Mouse (Mus musculus): ENCODE measurements around the gene Inhba.

The Inhba gene

GRCm38 (mm10) chr13:16011372-16012242 lies at the start of gene Inhba:
Gene Inhba, plus strand, starts transcription at chr13:16011851.
- DNase-seq, result peak; percentile 71

GRCm38 (mm10) chr13:15976584-15976983 lies 35.1 kb upstream of the Inhba start:
- no peak for DNase-seq

- no peak for DNase-seq
These were observed 32.1 kb upstream of the Inhba start for GRCm38 (mm10) chr13:15979551-15979950.

- no peak for DNase-seq
These were observed 29.6 kb upstream of the Inhba start for GRCm38 (mm10) chr13:15982041-15982440.

- DNase-seq, result peak; percentile 18
These were observed 25.9 kb upstream of the Inhba start for GRCm38 (mm10) chr13:15985761-15986160.

- DNase-seq, result no peak
These were observed 25.5 kb upstream of the Inhba start for GRCm38 (mm10) chr13:15986172-15986571.

- DNase-seq, result no peak
These were observed 16.3 kb upstream of the Inhba start for GRCm38 (mm10) chr13:15995314-15995713.

GRCm38 (mm10) chr13:16005517-16005916 lies 6.1 kb upstream of the Inhba start:
- peak; percentile 78 for DNase-seq

GRCm38 (mm10) chr13:16007748-16008147 lies 3.9 kb upstream of the Inhba start:
- DNase-seq, result no peak

GRCm38 (mm10) chr13:16008348-16008747 lies 3.3 kb upstream of the Inhba start:
- DNase-seq, result no peak

- DNase-seq, result no peak
These were observed 1.7 kb upstream of the Inhba start for GRCm38 (mm10) chr13:16009766-16010465.

- no peak for DNase-seq
These were observed 1.1 kb upstream of the Inhba start for GRCm38 (mm10) chr13:16010586-16010985.

- DNase-seq, result peak; percentile 85
These were observed 714 bp downstream of the Inhba start for GRCm38 (mm10) chr13:16012243-16012887.

GRCm38 (mm10) chr13:16014166-16014565 lies 2.5 kb downstream of the Inhba start:
- DNase-seq, result no peak

GRCm38 (mm10) chr13:16016506-16016905 lies 4.9 kb downstream of the Inhba start:
- peak; percentile 27 for DNase-seq

- DNase-seq, result peak; percentile 13
These were observed 5.7 kb downstream of the Inhba start for GRCm38 (mm10) chr13:16017338-16017737.

- peak; percentile 27 for DNase-seq
These were observed 6.1 kb downstream of the Inhba start for GRCm38 (mm10) chr13:16017777-16018176.

- DNase-seq, result no peak
These were observed 7.3 kb downstream of the Inhba start for GRCm38 (mm10) chr13:16018807-16019510.

- peak; percentile 78 for DNase-seq
These were observed 9.0 kb downstream of the Inhba start for GRCm38 (mm10) chr13:16020659-16021058.

GRCm38 (mm10) chr13:16021181-16021580 lies 9.5 kb downstream of the Inhba start:
- DNase-seq, result no peak

- DNase-seq, result no peak
These were observed 10.2 kb downstream of the Inhba start for GRCm38 (mm10) chr13:16021849-16022248.

GRCm38 (mm10) chr13:16022536-16022935 lies 10.9 kb downstream of the Inhba start:
- DNase-seq, result no peak

All from embryo, embryonic 11 days (tissue).